Mouse (Mus musculus) spleen, adult 2 months (tissue): ENCODE data around the gene Clp1. TPM values are rescaled to one million over a fixed set of nuclear protein-coding genes. Genes with fewer than 3 reads are reported as not detected.

Experiments
- DNase-seq, 2 experiments: peaks; one replicate each; pipeline versions ENCODE4 v3.0.0 to v3.0.0-alpha.2; 2012 to 2021; ENCODE audit warnings: low spot score in 2 of 2, low read depth in 1 of 2
- H3K27ac ChIP-seq: fragments of 200-500 bp; 2 replicates; pipeline ENCODE4 v1.5.1; 2012; ENCODE audit warnings: low read length, inconsistent platforms; ENCODE audit not compliant: insufficient read depth
- H3K27me3 ChIP-seq: fragments of 200-500 bp; 2 replicates; pipeline ENCODE4 v1.6.1; 2012; ENCODE audit warnings: mild to moderate bottlenecking, moderate library complexity, low read length, inconsistent platforms; ENCODE audit not compliant: control insufficient read depth, insufficient read depth
- H3K36me3 ChIP-seq: fragments of 200-500 bp; 2 replicates; pipeline ENCODE4 v1.6.1; 2012; ENCODE audit warnings: mild to moderate bottlenecking, low read length, inconsistent platforms; ENCODE audit not compliant: control insufficient read depth, insufficient read depth
- H3K4me1 ChIP-seq: fragments of 200-500 bp; 2 replicates; pipeline ENCODE4 v1.6.1; 2011; ENCODE audit warnings: inconsistent platforms; ENCODE audit not compliant: control insufficient read depth, insufficient read depth, insufficient read length
- H3K4me3 ChIP-seq: fragments of 200-500 bp; 2 replicates; pipeline ENCODE4 v1.5.1; 2011; ENCODE audit warnings: mild to moderate bottlenecking, inconsistent platforms; ENCODE audit not compliant: insufficient read depth, insufficient read length; ENCODE audit errors: extremely low read depth
- CTCF ChIP-seq: fragments of 200-500 bp; IDR thresholded peaks from 2 replicates; pipeline ENCODE4 v1.5.1; 2011; ENCODE audit warnings: mild to moderate bottlenecking, inconsistent platforms; ENCODE audit not compliant: insufficient read depth, insufficient read length, insufficient replicate concordance; ENCODE audit errors: extremely low read depth
- POLR2A ChIP-seq: fragments of 200-500 bp; IDR thresholded peaks from 2 replicates; pipeline ENCODE4 v1.6.1; 2011; ENCODE audit warnings: low read depth, low read length, inconsistent platforms
- WGBS: fragments of 180-500 bp; shearing (Covaris S2); methylation state at CpG from one replicate; pipeline ENCODE4 v1.1.7; 2018; 5-methylcytosine and 5-hydroxymethylcytosine counted together
- polyA plus RNA-seq: library from polyadenylated mRNA; depleted of rRNA; stranded (reverse); fragments of >200 nt; gene quantifications from 2 replicates; pipeline ENCODE4 v1.2.3, GENCODE M21; 2012

Clp1 gene
- polyA plus RNA-seq, 1 experiment, result 12.8 TPM

DNA sequence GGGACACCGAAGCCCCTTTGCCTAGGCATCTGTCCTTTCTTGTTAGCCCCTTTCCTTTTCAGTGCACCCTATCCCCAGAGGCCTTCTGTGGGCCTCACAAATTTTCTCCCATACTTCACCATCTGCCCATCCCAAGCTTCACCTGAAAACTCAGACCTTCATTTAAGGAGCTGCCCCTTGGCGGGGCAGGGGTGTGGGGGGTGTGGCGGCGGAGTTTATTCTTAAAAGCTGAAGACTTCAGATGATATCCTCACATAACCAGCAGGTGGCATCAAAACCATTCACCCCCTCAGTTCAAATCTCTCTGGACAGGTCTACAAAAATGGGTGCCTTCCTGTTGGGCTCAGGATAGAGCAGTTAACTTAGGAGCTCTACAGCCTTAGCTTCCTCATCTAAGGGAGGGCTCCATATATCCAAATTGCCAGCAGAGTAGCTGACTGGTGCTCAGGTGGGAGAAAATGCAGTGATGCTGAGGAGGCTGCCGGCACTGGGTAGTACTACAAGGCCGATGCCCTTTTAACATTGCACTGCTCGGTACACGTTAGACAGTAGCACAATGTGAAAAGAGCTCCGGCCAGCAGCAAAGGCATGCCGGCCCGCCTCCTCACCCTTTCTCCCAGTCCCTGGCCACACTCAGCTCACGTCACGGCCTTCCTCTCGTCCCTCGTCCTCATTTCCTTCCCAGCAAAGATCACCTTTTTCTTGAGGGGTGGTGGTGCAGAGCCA lies 13.6 kb upstream of the Clp1 start:
- H3K4me3 ChIP-seq, result no peak overlapping the region
- TF ChIP-seq CTCF (no peak), POLR2A (no peak)
- no peak overlapping the region for H3K27ac ChIP-seq
- H3K36me3 ChIP-seq, result no peaks in the 10 kb centered on the region
- peaks cover 10% of the 10 kb centered on the region; the same call in 1 of the 2 replicates for H3K4me1 ChIP-seq
- peaks cover 17% of the 10 kb centered on the region for H3K27me3 ChIP-seq
- DNase-seq, result no peak
- 82% methylated on average over 15 of the region's 15 CpGs for WGBS

DNA sequence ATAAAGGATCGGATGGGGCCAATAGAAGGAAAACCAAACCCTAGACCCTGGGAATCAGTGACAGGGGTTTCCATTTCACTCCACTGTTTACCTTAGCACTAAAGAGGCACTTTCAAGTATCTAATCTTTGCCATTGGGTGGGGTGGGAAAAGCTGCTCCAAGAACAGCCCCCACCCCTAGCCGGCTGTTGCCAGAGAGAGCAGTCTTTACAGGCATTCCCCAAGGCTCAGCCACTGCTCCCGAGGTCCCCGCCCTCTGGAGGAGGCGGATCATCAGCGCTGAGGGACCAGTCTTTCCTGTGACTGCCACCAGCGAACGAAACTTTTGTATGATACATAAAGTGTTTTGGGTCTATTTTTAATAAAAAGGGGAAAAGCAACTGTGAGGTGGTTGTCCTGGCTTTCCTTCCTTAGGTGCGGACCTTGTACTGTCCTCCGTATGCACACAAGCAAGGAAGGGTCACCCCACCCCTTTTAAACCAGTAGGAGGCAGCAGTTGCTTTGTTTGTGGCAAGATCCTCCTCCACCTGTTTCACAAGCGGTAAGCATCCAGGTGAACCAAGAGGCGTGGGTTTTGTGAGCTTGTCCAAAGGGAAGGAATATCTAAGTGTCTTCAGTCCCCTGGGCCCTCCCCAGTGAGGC lies 11.2 kb upstream of the Clp1 start:
- no peaks in the 10 kb centered on the region for H3K36me3 ChIP-seq
- no peak for DNase-seq
- TF ChIP-seq POLR2A, result no peak
- TF ChIP-seq CTCF, result peak; percentile 8; the same call in 1 of the 2 replicates
- no peak overlapping the region for H3K27ac ChIP-seq
- peaks cover 4% of the 10 kb centered on the region; the same call in 1 of the 2 replicates for H3K4me1 ChIP-seq
- no peak overlapping the region for H3K4me3 ChIP-seq
- WGBS, result 18% methylated on average over 12 of the region's 12 CpGs
- H3K27me3 ChIP-seq, result peaks cover 15% of the 10 kb centered on the region

DNA sequence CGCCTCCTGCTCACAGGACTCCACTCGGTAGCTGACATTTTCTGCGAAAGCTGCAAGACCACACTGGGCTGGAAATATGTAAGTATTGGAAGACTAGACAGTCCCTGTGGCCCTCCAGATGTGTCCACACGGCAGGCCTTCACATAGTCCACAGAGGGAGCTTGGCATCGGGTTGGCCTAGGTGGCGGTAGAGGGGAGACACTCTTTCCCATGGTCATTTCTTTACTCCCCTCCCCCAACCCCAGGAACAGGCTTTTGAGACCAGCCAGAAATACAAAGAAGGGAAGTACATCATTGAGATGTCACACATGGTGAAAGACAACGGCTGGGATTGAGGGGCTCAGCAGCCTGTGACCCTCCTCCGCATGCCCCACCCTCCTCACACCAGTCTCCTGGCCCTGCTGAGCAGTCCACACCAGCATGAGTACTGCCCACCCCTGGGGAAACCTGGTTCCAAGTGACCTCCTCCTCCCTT lies 10.3 kb upstream of the Clp1 start:
- DNase-seq, result no peak
- no peak overlapping the region for H3K27ac ChIP-seq
- no peaks in the 10 kb centered on the region; the same call in 1 of the 2 replicates for H3K4me1 ChIP-seq
- no peak overlapping the region for H3K4me3 ChIP-seq
- no peaks in the 10 kb centered on the region for H3K36me3 ChIP-seq
- no peak for TF ChIP-seq POLR2A
- no peak for TF ChIP-seq CTCF
- WGBS, result 23% methylated on average over 8 of the region's 8 CpGs
- peaks cover 8% of the 10 kb centered on the region; the same call in 1 of the 2 replicates for H3K27me3 ChIP-seq

DNA sequence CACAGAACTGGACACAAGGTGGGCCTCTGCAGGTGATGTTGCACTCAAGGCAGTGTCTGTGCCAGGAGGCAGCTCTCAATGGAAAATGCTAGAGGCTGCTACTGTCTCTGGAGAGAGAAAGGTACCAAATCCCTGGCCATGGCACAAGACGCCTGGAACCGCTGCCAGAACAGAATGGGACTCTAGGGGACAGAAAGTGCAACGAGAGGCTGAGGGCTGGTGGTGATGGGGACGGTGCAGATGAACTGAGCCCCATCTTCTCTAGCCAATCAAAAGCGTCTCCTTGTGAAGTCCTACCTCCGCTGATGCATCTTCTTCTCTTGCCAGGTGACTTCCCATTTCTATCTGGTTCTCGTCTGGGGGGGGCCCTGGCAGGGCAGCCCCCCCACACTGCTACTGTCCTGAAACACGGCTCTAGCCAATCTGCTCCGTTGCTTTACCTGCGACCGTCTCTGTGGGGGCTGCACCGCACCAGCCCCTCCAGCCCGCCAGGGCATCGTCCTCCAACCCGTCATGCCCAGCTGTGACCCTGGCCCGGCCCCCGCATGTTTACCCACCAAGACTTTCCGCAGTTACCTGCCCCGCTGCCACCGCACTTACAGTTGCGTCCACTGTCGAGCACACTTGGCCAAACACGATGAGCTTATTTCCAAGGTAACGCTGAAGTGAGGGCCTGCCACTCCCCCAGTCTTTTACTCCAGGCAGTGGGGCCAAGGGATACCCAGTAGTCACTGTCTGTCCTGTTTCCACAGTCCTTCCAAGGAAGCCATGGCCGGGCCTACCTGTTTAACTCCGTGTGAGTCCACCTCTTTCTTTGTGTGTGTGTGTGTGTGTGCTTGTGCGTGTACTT lies 9.4 kb upstream of the Clp1 start:
- Histone ChIP-seq H3K27me3 (peaks cover 8% of the 10 kb centered on the region; the same call in 1 of the 2 replicates), H3K4me1 (no peaks in the 10 kb centered on the region; the same call in 1 of the 2 replicates), H3K36me3 (no peaks in the 10 kb centered on the region), H3K27ac (no peak overlapping the region; the same call in 1 of the 2 replicates), H3K4me3 (no peak overlapping the region)
- WGBS, result 22% methylated on average over 27 of the region's 27 CpGs
- TF ChIP-seq POLR2A (no peak), CTCF (no peak)
- DNase-seq, result no peak

DNA sequence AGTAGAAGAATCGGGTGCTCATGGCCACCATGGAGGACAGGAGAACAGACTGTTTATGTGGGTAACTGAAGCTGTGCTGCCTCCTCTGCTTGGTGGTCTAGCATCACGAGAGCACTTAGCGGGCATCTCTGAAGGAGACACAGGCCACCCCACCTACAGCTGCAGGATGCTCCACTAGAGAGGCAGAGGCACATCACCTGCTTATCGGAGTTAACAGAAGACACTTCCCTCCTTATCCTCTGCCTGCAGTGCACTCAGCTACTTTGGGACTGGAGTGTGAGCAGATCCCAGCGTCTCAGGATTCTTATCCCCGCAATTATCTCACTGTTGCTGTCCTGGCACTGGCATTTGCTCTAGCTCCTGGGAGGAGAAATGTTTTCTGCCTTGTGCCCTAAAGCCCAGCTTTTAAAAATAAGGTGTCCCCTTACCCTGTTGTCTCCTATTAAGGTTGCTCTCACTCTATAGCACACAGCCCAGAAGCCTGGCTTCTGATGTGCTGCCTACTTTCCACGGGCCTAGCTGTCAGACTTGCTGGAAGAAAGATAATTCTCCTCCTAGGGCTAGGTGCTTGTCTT lies 8.3 kb upstream of the Clp1 start:
- no peak for DNase-seq
- WGBS, result 21% methylated on average over 7 of the region's 7 CpGs
- peak overlapping the region; percentile 23; the same call in 1 of the 2 replicates for H3K4me3 ChIP-seq
- TF ChIP-seq POLR2A (no peak), CTCF (no peak)
- no peaks in the 10 kb centered on the region for H3K36me3 ChIP-seq
- H3K4me1 ChIP-seq, result no peaks in the 10 kb centered on the region; the same call in 1 of the 2 replicates
- H3K27me3 ChIP-seq, result peaks cover 8% of the 10 kb centered on the region; the same call in 1 of the 2 replicates
- peak overlapping the region; percentile 38; the same call in 1 of the 2 replicates for H3K27ac ChIP-seq

DNA sequence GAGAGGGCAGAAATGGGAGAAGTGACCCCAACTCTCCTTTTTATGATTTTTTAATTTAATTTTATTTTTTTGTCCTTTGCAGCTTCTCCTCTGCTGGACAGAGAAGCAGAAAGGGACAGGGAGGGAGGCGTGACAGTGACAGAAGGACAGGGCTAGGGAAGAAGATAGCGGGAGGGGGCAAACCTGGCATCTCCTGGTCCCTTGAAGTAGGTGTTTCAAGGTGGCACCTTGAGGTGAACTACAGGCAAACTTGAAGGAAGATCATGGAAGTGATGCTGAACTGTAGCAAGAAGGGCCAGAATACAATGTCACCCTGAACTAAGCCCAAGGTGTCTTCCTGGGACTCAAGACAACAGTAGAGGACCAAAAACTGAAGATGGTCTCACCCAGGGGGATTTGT lies 7.8 kb upstream of the Clp1 start:
- peak overlapping the region; percentile 38; the same call in 1 of the 2 replicates for H3K27ac ChIP-seq
- TF ChIP-seq CTCF, result no peak
- no peak for TF ChIP-seq POLR2A
- peaks cover 8% of the 10 kb centered on the region; the same call in 1 of the 2 replicates for H3K27me3 ChIP-seq
- WGBS, result 28% methylated on average over 2 of the region's 2 CpGs
- no peaks in the 10 kb centered on the region; the same call in 1 of the 2 replicates for H3K4me1 ChIP-seq
- no peak for DNase-seq
- H3K4me3 ChIP-seq, result 0 out of 2 replicates have a peak overlapping the region, but pooled peaks have one; percentile 23
- H3K36me3 ChIP-seq, result no peaks in the 10 kb centered on the region
